Mouse (Mus musculus) MEL (cell line): ENCODE measurements around the gene Ptpdc1. TPM values are rescaled to one million over a fixed set of nuclear protein-coding genes. Genes with fewer than 3 reads are reported as not detected.

ENCODE experiments used
- DNase-seq: peaks from one replicate; pipeline ENCODE4 v3.0.0; 2011; ENCODE audit warnings: low read depth, low spot score
- H3K27ac ChIP-seq: 2 replicates; pipeline ENCODE4 v1.5.1; 2012; ENCODE audit warnings: low read depth, mild to moderate bottlenecking, control low read depth, low read length, moderate library complexity; ENCODE audit not compliant: control insufficient read depth
- H3K27me3 ChIP-seq, 2 experiments: fragments of 150-350 bp in 1 of 2; sonication (generic) in 1 of 2; 2 replicates each; pipeline ENCODE4 v1.6.1; 2012; ENCODE audit warnings: low read length in 2 of 2, mild to moderate bottlenecking in 2 of 2, improper control_type of control experiment in 1 of 2, moderate library complexity in 1 of 2; ENCODE audit not compliant: insufficient read depth in 2 of 2, control insufficient read depth in 1 of 2
- H3K36me3 ChIP-seq, 2 experiments: 2 replicates each; pipeline ENCODE4 v1.6.1; 2012 to 2014; ENCODE audit warnings: low read length in 2 of 2, improper control_type of control experiment in 1 of 2, inconsistent platforms in 1 of 2, mild to moderate bottlenecking in 1 of 2; ENCODE audit not compliant: insufficient read depth in 2 of 2, control insufficient read depth in 1 of 2
- H3K4me1 ChIP-seq, 2 experiments: fragments of 150-350 bp in 1 of 2; sonication (generic) in 1 of 2; 2 replicates each; pipeline ENCODE4 v1.6.1; 2012; ENCODE audit warnings: low read length in 2 of 2, improper control_type of control experiment in 1 of 2, mild to moderate bottlenecking in 1 of 2; ENCODE audit not compliant: insufficient read depth in 2 of 2, control insufficient read depth in 1 of 2
- H3K4me3 ChIP-seq, 2 experiments: fragments of 150-350 bp in 1 of 2; sonication (generic) in 1 of 2; 2 replicates each; pipeline ENCODE4 v1.5.1; 2012; ENCODE audit warnings: low read depth in 2 of 2, low read length in 2 of 2, mild to moderate bottlenecking in 2 of 2, moderate library complexity in 2 of 2, control low read depth in 1 of 2, improper control_type of control experiment in 1 of 2; ENCODE audit not compliant: control insufficient read depth in 1 of 2, insufficient read depth in 1 of 2
- H3K79me2 ChIP-seq: 2 replicates; pipeline ENCODE4 v1.6.1; 2012; ENCODE audit warnings: mild to moderate bottlenecking, low read length, moderate library complexity; ENCODE audit not compliant: control insufficient read depth, poor library complexity, insufficient read depth
- H3K9ac ChIP-seq: 2 replicates; pipeline ENCODE4 v1.6.1; 2012; ENCODE audit warnings: low read depth, mild to moderate bottlenecking, control low read depth, low read length, moderate library complexity; ENCODE audit not compliant: control insufficient read depth, poor library complexity, severe bottlenecking
- H3K9me3 ChIP-seq: fragments of 150-350 bp; sonication (generic); replicated peaks from 2 replicates; pipeline ENCODE4 v1.6.1; 2012; ENCODE audit warnings: mild to moderate bottlenecking, low read length, improper control_type of control experiment, moderate library complexity; ENCODE audit not compliant: insufficient read depth
- BHLHE40 ChIP-seq: IDR thresholded peaks from 2 replicates; pipeline ENCODE4 v1.6.1; 2012; ENCODE audit warnings: low read depth, mild to moderate bottlenecking, inconsistent platforms, low read length, improper control_type of control experiment, borderline replicate concordance
- CHD1 ChIP-seq: IDR thresholded peaks from 2 replicates; pipeline ENCODE4 v1.6.1; 2012; ENCODE audit warnings: low read depth, mild to moderate bottlenecking, inconsistent platforms, low read length, improper control_type of control experiment
- E2F4 ChIP-seq: IDR thresholded peaks from 2 replicates; pipeline ENCODE4 v1.6.1; 2011; ENCODE audit warnings: low read depth, low read length, improper control_type of control experiment, borderline replicate concordance
- ELF1 ChIP-seq: IDR thresholded peaks from 2 replicates; pipeline ENCODE4 v1.6.1; 2014; ENCODE audit warnings: low read depth, mild to moderate bottlenecking, inconsistent platforms, low read length, improper control_type of control experiment, moderate library complexity
- EP300 ChIP-seq, 2 experiments: IDR thresholded peaks; 2 replicates each; pipeline ENCODE4 v1.6.1; 2011; ENCODE audit warnings: improper control_type of control experiment in 2 of 2, low read length in 2 of 2, low read depth in 1 of 2, mild to moderate bottlenecking in 1 of 2
- MAFK ChIP-seq: IDR thresholded peaks from 2 replicates; pipeline ENCODE4 v1.6.1; 2011; ENCODE audit warnings: low read depth, mild to moderate bottlenecking, low read length, improper control_type of control experiment, borderline replicate concordance
- MAZ ChIP-seq: IDR thresholded peaks from 2 replicates; pipeline ENCODE4 v1.6.1; 2012; ENCODE audit warnings: low read depth, mild to moderate bottlenecking, inconsistent platforms, low read length, improper control_type of control experiment
- MXI1 ChIP-seq: IDR thresholded peaks from 2 replicates; pipeline ENCODE4 v1.6.1; 2011; ENCODE audit warnings: mild to moderate bottlenecking, low read depth, low read length, improper control_type of control experiment
- NRF1 ChIP-seq: IDR thresholded peaks from 2 replicates; pipeline ENCODE4 v1.6.1; 2014; ENCODE audit warnings: low read depth, mild to moderate bottlenecking, inconsistent platforms, low read length, improper control_type of control experiment, moderate library complexity; ENCODE audit not compliant: poor library complexity, insufficient read depth, severe bottlenecking
- POLR2A ChIP-seq, 2 experiments: IDR thresholded peaks; 2 replicates each; pipeline ENCODE4 v1.6.1; 2011 to 2012; ENCODE audit warnings: low read length in 2 of 2, mild to moderate bottlenecking in 2 of 2, control low read depth in 1 of 2, improper control_type of control experiment in 1 of 2, low read depth in 1 of 2, moderate library complexity in 1 of 2; ENCODE audit not compliant: control insufficient read depth in 1 of 2, insufficient read depth in 1 of 2, poor library complexity in 1 of 2
- POLR2AphosphoS5 ChIP-seq: IDR thresholded peaks from 2 replicates; pipeline ENCODE4 v1.6.1; 2012; ENCODE audit warnings: low read depth, borderline replicate concordance, mild to moderate bottlenecking, inconsistent platforms, low read length, moderate library complexity, mixed read lengths
- RCOR1 ChIP-seq: IDR thresholded peaks from 2 replicates; pipeline ENCODE4 v1.6.1; 2012; ENCODE audit warnings: low read depth, mild to moderate bottlenecking, inconsistent platforms, low read length, improper control_type of control experiment
- SIN3A ChIP-seq: IDR thresholded peaks from 2 replicates; pipeline ENCODE4 v1.6.1; 2012; ENCODE audit warnings: low read length, improper control_type of control experiment, inconsistent platforms
- SMC3 ChIP-seq: IDR thresholded peaks from 2 replicates; pipeline ENCODE4 v1.6.1; 2011; ENCODE audit warnings: low read depth, low read length, improper control_type of control experiment
- TAL1 ChIP-seq: IDR thresholded peaks from 2 replicates; pipeline ENCODE4 v1.6.1; 2012; ENCODE audit warnings: mild to moderate bottlenecking, inconsistent platforms, low read length, moderate library complexity, mixed read lengths
- TBP ChIP-seq: IDR thresholded peaks from 2 replicates; pipeline ENCODE4 v1.8.0; 2011; ENCODE audit warnings: low read depth, low read length, improper control_type of control experiment
- TCF12 ChIP-seq: IDR thresholded peaks from 2 replicates; pipeline ENCODE4 v1.6.1; 2014; ENCODE audit warnings: low read depth, mild to moderate bottlenecking, inconsistent platforms, low read length, improper control_type of control experiment, moderate library complexity
- ZC3H11A ChIP-seq: IDR thresholded peaks from 2 replicates; pipeline ENCODE4 v1.6.1; 2012; ENCODE audit warnings: low read depth, mild to moderate bottlenecking, inconsistent platforms, low read length, improper control_type of control experiment
- ZMIZ1 ChIP-seq: IDR thresholded peaks from 2 replicates; pipeline ENCODE4 v1.6.1; 2012; ENCODE audit warnings: low read depth, mild to moderate bottlenecking, inconsistent platforms, low read length, improper control_type of control experiment, moderate library complexity
- polyA plus RNA-seq, 2 experiments: library from polyadenylated mRNA; stranded (reverse) in 1 of 2; unstranded in 1 of 2; fragments of >175 nt in 1 of 2; fragments of >200 nt in 1 of 2; gene quantifications; 2 replicates each; pipeline versions ENCODE4 v1.2.1 to v1.2.4; 2012; ENCODE audit warnings: low replicate concordance in 2 of 2, low read depth in 1 of 2; ENCODE audit not compliant: insufficient read length in 2 of 2, insufficient read depth in 1 of 2, missing spikeins in 1 of 2
- total RNA-seq: library from RNA; depleted of rRNA; stranded (reverse); fragments of 300-350 nt; gene quantifications from 2 replicates; pipeline ENCODE4 v1.2.3, GENCODE M21; 2012

Ptpdc1 gene
- total and polyA plus RNA-seq, 3 experiments: 3.3 to 7.6 TPM; not detected in 1

DNA sequence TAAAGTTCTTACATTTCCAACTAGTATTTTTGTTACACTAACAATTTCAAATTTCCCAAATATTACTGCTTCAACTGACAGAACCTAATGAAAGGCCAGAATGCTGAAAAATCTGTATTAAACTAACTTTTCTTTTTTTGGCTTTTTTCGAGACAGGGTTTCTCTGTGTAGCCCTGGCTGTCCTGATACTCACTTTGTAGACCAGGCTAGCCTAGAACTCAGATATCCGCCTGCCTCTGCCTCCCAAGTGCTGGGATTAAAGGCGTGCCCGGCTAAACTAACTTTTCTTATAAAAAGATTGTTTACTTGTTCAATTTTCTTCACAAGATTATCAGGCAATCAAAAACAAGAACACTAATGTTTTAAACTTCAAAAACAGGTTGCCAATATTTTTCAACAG, 80.6 kb downstream of the Ptpdc1 start:
- peaks cover 46% of the 10 kb centered on the region for H3K79me2 ChIP-seq
- H3K9me3 ChIP-seq: no peaks in the 10 kb centered on the region
- H3K4me1 ChIP-seq: peaks cover 26 to 44% of the 10 kb centered on the region in 2 experiments
- H3K36me3 ChIP-seq: peaks cover 0 to 54% of the 10 kb centered on the region in 2 experiments; a peak in 3 of 4 replicates
- peak overlapping the region; percentile 95 for H3K9ac ChIP-seq
- no peak for DNase-seq
- peak overlapping the region; percentile 86 to 91 for H3K4me3 ChIP-seq
- TF ChIP-seq BHLHE40 (no peak), SIN3A (no peak)
- H3K27ac ChIP-seq: no peak overlapping the region
- no peaks in the 10 kb centered on the region for H3K27me3 ChIP-seq

GRCm38 (mm10) chr13:48544391-48544790, 81.1 kb downstream of the Ptpdc1 start:
- no peak for DNase-seq
- Histone ChIP-seq H3K4me1 (peaks cover 26 to 39% of the 10 kb centered on the region in 2 experiments), H3K9me3 (no peaks in the 10 kb centered on the region), H3K36me3 (peaks cover under 1 to 58% of the 10 kb centered on the region in 2 experiments; a peak in 3 of 4 replicates), H3K27ac (no peak overlapping the region), H3K4me3 (peak overlapping the region; percentile 27 to 86; a peak in 3 of 4 replicates), H3K79me2 (peaks cover 50% of the 10 kb centered on the region), H3K9ac (peak overlapping the region; percentile 95), H3K27me3 (no peaks in the 10 kb centered on the region)
- TF ChIP-seq TCF12: no peak
- TF ChIP-seq MAFK: no peak
- no peak for TF ChIP-seq ELF1
- TF ChIP-seq TAL1: no peak
- no peak for TF ChIP-seq ZC3H11A
- TF ChIP-seq TBP: no peak
- TF ChIP-seq POLR2AphosphoS5: no peak
- TF ChIP-seq POLR2A (IDR thresholded peaks at IDR 0.05; ENCODE audit: control insufficient read depth in 1 of 2, insufficient read depth in 1 of 2, low read depth in 1 of 2, low read length in 2 of 2, poor library complexity in 1 of 2): no peak
- TF ChIP-seq EP300 (IDR thresholded peaks at IDR 0.05; ENCODE audit: low read depth in 1 of 2, low read length in 2 of 2): no peak
- TF ChIP-seq MXI1: no peak
- no peak; the same call in 1 of the 2 replicates for TF ChIP-seq CHD1
- TF ChIP-seq NRF1: no peak
- TF ChIP-seq MAZ: no peak
- no peak for TF ChIP-seq RCOR1
- no peak for TF ChIP-seq E2F4
- TF ChIP-seq ZMIZ1: no peak
- TF ChIP-seq BHLHE40: no peak
- no peak for TF ChIP-seq SMC3
